Mouse (Mus musculus) liver, embryonic 16.5 days (tissue): Measurements from ENCODE around the gene Krt15. TPM values are rescaled to one million over a fixed set of nuclear protein-coding genes. Genes with fewer than 3 reads are reported as not detected.

ENCODE experiments used
- ATAC-seq: fragments of 200-750 bp; cut with Nextera tagmentation; 2 replicates; pipeline ENCODE4 v1.8.0; 2017; ENCODE audit warnings: low read depth, mild to moderate bottlenecking, moderate number of reproducible peaks, moderate library complexity
- H3K27ac ChIP-seq: fragments of 300-500 bp; sonication (generic); 2 replicates; pipeline ENCODE4 v1.5.1; 2014; ENCODE audit warnings: mild to moderate bottlenecking, low read length
- H3K27me3 ChIP-seq: fragments of 300-500 bp; sonication (generic); 2 replicates; pipeline ENCODE4 v1.6.1; 2014; ENCODE audit warnings: low read depth, low read length, mixed read lengths; ENCODE audit not compliant: control insufficient read depth, insufficient read depth
- H3K36me3 ChIP-seq: fragments of 300-500 bp; sonication (generic); 2 replicates; pipeline ENCODE4 v1.6.1; 2014; ENCODE audit warnings: mild to moderate bottlenecking; ENCODE audit not compliant: control insufficient read depth, insufficient read depth
- H3K4me1 ChIP-seq: fragments of 300-500 bp; sonication (generic); 2 replicates; pipeline ENCODE4 v1.6.1; 2014; ENCODE audit warnings: low read depth, low read length, mixed read lengths; ENCODE audit not compliant: control insufficient read depth
- H3K4me2 ChIP-seq: fragments of 300-500 bp; sonication (generic); 2 replicates; pipeline ENCODE4 v1.6.1; 2014; ENCODE audit warnings: low read depth, low read length, mixed read lengths
- H3K4me3 ChIP-seq: fragments of 300-500 bp; sonication (generic); 2 replicates; pipeline ENCODE4 v1.5.1; 2014; ENCODE audit warnings: low read depth, mild to moderate bottlenecking, low read length
- H3K9ac ChIP-seq: fragments of 300-500 bp; sonication (generic); 2 replicates; pipeline ENCODE4 v1.6.1; 2014; ENCODE audit warnings: low read depth, low read length
- H3K9me3 ChIP-seq: fragments of 300-500 bp; sonication (generic); replicated peaks from 2 replicates; pipeline ENCODE4 v1.6.1; 2016; ENCODE audit warnings: low read length; ENCODE audit not compliant: control insufficient read depth
- WGBS: fragments of 180-500 bp; shearing (Covaris S2); extraction: QIAGEN DNeasy Blood & Tissue Kit; methylation state at CpG from one replicate; pipeline ENCODE4 v1.1.7; 2014; ENCODE audit not compliant: insufficient replicate concordance; 5-methylcytosine and 5-hydroxymethylcytosine counted together
- polyA plus RNA-seq: library from polyadenylated mRNA; unstranded; fragments of >200 nt; fragmentation: Nextera tagmentation; extraction: Ambion mirVana; gene quantifications from 2 replicates; pipeline ENCODE4 v1.2.1, GENCODE M21; 2015

The Krt15 gene
- polyA plus RNA-seq, 1 experiment from 2014 or later: 0.07 TPM

DNA sequence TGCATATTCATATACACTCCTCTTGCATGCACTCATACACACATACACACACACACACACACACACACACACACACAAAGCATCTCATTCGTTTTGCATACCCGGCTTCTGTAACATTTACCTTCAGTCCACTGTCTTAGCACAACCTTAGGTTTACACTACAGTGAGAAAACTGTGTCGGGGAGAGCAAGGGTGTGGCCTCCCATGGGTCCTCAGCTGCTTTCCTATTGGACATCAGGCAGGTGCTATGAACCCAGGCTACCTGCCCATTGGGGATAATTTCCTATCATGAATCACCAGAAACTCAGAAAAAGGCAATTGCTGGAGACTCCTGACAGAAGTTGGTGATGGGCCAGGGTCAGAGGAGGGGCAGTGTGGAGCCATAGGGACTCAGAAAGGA is 21.6 kb upstream of the Krt15 start:
- no peaks in the 10 kb centered on the region for H3K9me3 ChIP-seq
- H3K4me1 ChIP-seq: no peaks in the 10 kb centered on the region
- no peaks in the 10 kb centered on the region for H3K27me3 ChIP-seq
- no peak overlapping the region for H3K27ac ChIP-seq
- H3K9ac ChIP-seq: no peak overlapping the region
- WGBS: 48% methylated on average over 3 of the region's 3 CpGs
- H3K4me2 ChIP-seq: no peak overlapping the region
- no peak overlapping the region for H3K4me3 ChIP-seq
- no peak for ATAC-seq
- no peaks in the 10 kb centered on the region for H3K36me3 ChIP-seq

DNA sequence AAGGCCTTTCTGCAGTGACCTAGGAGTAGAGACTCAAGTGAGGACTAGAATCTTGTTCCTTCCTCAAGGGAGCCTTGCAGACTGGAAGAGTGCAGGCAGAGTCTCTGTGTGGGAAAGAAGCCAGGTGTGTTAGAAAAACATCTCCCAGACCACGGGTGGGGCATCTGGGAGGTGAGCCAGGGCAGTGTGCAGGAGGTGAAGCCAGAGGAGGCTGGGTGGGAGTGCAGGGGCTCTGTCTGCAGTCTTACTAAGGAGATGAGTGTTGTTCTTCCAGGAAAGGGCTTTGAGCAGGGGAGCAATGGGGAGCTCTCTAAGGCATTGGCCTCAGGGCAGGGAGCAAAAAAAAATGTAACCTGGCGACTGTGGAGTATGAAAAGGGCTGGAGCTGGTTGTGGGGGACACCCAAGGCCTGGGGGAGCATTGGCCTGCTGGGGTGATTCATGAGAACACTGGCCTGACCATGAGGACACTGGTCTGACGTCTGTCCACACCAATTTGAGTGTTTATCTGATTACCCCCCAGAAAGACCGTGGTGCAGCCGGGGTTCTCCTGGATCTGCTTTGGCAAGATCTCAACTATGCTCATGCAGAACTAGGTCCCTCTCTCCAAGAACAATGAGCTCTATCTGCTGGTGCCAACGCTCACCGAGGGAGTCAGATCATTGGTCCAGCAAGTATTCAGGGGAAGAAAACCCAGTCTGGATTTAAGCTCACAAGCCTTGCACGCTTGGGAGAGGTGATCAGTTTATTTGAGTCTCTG is 19.9 kb upstream of the Krt15 start:
- H3K27me3 ChIP-seq: no peaks in the 10 kb centered on the region
- no peak overlapping the region for H3K4me2 ChIP-seq
- WGBS: 51% methylated on average over 8 of the region's 8 CpGs
- H3K36me3 ChIP-seq: no peaks in the 10 kb centered on the region
- H3K4me1 ChIP-seq: no peaks in the 10 kb centered on the region
- ATAC-seq: no peak
- H3K27ac ChIP-seq: no peak overlapping the region
- H3K9ac ChIP-seq: no peak overlapping the region
- no peak overlapping the region for H3K4me3 ChIP-seq
- H3K9me3 ChIP-seq: no peaks in the 10 kb centered on the region

DNA sequence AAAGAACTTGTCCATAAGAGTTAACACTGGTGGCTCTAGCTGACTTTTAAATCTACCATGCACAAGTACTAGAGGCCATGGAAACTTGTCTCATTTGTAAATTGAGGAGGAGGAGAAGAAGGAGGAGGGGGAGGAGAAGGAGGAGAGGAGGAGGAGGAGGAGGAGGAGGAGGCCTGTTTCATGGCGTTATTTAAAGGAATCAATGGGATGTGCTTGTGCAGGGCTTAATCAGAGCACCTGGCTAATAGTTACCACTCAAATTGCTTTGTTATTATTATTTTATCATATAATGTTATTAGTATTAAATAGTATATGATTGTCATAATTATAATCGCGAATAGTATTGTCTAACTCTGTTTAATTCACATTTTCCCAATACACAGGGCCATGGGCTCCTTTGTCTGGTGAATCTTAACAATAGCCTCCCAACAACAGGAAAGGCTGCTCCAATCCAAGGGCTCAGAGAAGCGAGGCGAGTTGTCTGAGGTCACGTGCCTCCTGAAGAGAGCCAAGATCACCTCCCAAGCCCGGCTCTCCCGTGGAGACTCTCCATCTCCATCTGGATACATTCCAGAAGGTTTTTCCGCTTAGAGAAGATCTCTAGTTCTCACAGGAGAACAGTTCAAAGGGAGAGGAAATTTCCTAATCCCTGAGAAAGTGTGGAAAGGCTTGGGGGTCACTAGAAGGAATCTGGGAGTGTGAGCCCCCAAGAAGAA is 13.0 kb upstream of the Krt15 start, which contains the start of gene Krt19:
Gene Krt19, minus strand, starts transcription at position 51 of the 716 bp plus-strand sequence.
- peaks cover 20% of the 10 kb centered on the region for H3K27me3 ChIP-seq
- H3K4me1 ChIP-seq: no peaks in the 10 kb centered on the region
- H3K36me3 ChIP-seq: no peaks in the 10 kb centered on the region
- H3K9me3 ChIP-seq: no peaks in the 10 kb centered on the region
- WGBS: 42% methylated on average over 9 of the region's 9 CpGs
- no peak within 1 kb of the TSS for H3K9ac ChIP-seq
- no peak within 1 kb of the TSS for H3K27ac ChIP-seq
- no peak for ATAC-seq
- H3K4me3 ChIP-seq: no peak within 1 kb of the TSS
- H3K4me2 ChIP-seq: no peak within 1 kb of the TSS

DNA sequence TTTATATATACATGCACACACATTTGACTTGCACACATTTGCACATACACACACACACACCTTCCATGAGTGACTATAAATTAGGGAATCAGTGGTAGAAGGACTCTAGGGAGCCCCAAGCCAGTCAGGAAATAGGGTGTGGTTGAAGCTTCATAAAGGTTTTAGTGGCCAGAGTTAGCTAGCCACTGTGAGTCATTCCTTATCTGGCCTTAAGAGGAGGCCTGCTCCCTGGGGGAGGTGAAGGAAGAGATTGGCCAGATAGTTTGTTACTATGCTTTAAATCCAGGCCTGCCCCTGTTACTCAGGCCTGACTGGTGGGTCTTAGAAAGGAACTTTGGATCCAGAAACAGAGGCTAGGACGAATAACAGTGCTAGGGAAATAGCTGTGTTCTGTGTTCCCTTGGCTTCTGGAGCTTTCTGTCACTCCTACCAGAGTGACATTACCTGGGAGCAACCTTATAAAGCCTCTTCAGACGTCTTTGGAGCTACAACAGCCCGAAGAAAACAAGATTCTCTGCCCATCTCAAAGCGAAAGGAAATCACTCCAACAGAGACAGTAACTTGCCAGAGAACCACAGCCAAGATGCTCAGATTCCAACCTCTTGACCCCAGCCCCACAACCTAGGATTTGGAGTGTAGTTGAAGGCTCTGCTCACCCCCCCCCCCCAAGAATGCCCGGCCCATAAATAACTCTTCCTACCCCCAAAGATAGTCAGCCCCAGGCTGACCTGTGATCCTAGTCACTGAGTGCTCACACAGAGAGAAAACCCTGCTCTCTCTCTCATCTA is 12.0 kb upstream of the Krt15 start:
- H3K4me2 ChIP-seq: no peak overlapping the region
- H3K27me3 ChIP-seq: peaks cover 20% of the 10 kb centered on the region
- no peaks in the 10 kb centered on the region for H3K9me3 ChIP-seq
- H3K36me3 ChIP-seq: no peaks in the 10 kb centered on the region
- no peak for ATAC-seq
- no peaks in the 10 kb centered on the region for H3K4me1 ChIP-seq
- no peak overlapping the region for H3K9ac ChIP-seq
- 44% methylated on average over 5 of the region's 5 CpGs for WGBS
- H3K27ac ChIP-seq: no peak overlapping the region
- no peak overlapping the region for H3K4me3 ChIP-seq

DNA sequence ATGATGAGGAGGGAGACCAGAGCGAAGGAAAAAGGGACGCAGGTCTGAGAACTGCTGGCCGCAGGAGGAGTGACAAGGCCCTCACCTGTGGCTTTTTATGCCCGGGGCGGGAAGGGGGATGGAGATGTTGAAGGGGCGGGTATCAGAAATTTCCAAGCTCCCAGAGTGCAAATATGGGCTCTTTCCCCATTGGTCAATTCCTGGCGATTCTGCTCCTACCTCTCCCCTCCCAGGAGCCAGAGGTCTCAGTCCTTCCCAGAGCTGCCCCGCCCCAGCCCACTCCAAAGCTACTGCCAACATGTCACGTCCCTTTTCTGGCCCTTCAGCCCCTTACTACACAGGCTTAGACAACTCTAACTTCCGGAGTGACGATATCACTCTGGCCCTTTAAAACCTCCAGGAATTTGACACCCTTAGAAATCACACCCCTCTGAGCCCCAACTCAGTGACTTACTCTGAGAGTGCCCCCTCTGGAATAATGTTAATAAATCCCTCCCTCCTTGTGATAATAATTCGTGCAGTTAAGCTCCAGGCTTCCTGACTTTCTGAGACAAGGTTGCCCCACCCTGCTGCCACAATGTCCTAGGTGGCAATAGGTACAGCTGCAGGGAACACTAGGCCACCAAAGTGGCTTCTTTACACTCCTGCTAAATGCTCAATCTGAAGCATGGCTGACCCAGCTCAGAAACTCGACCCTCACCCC is 10.3 kb upstream of the Krt15 start:
- H3K9me3 ChIP-seq: no peaks in the 10 kb centered on the region
- no peak overlapping the region for H3K4me2 ChIP-seq
- H3K27ac ChIP-seq: no peak overlapping the region
- no peaks in the 10 kb centered on the region for H3K4me1 ChIP-seq
- H3K4me3 ChIP-seq: no peak overlapping the region
- H3K9ac ChIP-seq: no peak overlapping the region
- H3K36me3 ChIP-seq: no peaks in the 10 kb centered on the region
- 3% methylated on average over 13 of the region's 13 CpGs for WGBS
- ATAC-seq: no peak
- H3K27me3 ChIP-seq: peaks cover 20% of the 10 kb centered on the region

DNA sequence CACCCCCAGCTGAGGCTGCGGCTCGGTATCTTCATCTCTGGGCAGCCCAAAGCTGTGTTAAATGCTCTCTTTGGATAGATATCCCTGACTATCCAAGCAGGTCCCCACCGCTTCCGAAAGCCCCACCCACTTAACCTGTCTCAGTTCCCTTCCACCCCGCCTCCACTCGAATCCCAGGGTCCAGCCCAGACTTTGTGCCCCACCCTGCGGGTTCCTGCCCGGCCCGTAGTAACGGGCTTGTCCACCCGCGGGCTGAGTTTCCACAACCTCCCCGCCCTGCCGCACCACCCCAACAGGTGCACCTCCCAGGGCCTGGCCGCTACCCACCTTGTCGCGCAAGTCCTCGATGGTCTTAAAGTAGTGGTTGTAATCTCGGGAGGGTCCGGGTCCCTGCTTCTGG is 9.4 kb upstream of the Krt15 start:
- Histone ChIP-seq H3K4me2 (no peak overlapping the region), H3K9me3 (no peaks in the 10 kb centered on the region), H3K36me3 (no peaks in the 10 kb centered on the region), H3K9ac (no peak overlapping the region), H3K27ac (no peak overlapping the region), H3K27me3 (peaks cover 20% of the 10 kb centered on the region), H3K4me1 (no peaks in the 10 kb centered on the region), H3K4me3 (no peak overlapping the region)
- ATAC-seq: no peak
- WGBS: 2% methylated on average over 20 of the region's 20 CpGs

DNA sequence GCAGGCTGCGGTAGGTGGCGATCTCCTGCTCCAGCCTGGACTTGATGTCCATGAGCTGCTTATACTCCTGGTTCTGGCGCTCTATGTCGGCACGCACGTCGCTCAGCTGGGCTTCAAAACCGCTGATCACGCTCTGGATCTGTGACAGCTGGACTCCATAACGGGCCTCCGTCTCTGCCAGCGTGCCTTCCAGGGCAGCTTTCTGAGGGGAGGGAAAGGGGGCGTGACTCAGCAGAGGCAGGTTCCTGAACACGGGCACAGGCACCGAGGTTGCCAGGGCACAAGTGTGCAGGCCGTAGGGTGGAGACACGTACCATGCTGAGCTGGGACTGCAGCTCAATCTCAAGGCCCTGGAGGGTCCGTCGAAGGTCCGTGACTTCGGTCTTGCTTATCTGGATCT is 5.2 kb upstream of the Krt15 start:
- 77% methylated on average over 21 of the region's 21 CpGs for WGBS
- Histone ChIP-seq H3K27ac (no peak overlapping the region), H3K27me3 (peaks cover 14% of the 10 kb centered on the region), H3K4me2 (no peak overlapping the region), H3K9me3 (no peaks in the 10 kb centered on the region), H3K9ac (no peak overlapping the region), H3K36me3 (no peaks in the 10 kb centered on the region), H3K4me1 (no peaks in the 10 kb centered on the region), H3K4me3 (no peak overlapping the region)
- ATAC-seq: no peak

DNA sequence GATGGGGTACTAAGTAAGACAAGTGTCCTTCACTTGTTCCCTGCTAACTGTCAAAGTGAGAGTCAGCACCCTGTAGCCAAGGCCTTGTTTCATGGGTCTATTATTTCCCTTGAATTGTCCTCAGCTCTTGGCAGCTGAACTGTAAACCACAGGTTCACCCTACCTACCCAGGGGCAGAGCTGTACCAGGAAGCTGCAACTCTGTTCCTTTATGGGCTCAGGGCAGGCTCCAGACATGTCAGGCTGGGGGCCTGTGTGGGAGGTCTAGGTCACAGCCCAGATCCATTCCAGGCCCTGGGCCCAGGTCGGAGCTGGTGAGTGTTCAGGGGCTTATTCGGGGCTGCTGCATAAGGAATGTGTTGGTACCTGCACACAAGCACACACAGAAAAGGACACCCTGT is 3.7 kb upstream of the Krt15 start:
- Histone ChIP-seq H3K27me3 (no peaks in the 10 kb centered on the region; the same call in 1 of the 2 replicates), H3K27ac (no peak overlapping the region), H3K4me1 (no peaks in the 10 kb centered on the region), H3K36me3 (no peaks in the 10 kb centered on the region), H3K9me3 (no peaks in the 10 kb centered on the region), H3K9ac (no peak overlapping the region), H3K4me3 (no peak overlapping the region), H3K4me2 (no peak overlapping the region)
- WGBS: 66% methylated on average over 2 of the region's 2 CpGs
- no peak for ATAC-seq
